In the genomic region with DNA sequence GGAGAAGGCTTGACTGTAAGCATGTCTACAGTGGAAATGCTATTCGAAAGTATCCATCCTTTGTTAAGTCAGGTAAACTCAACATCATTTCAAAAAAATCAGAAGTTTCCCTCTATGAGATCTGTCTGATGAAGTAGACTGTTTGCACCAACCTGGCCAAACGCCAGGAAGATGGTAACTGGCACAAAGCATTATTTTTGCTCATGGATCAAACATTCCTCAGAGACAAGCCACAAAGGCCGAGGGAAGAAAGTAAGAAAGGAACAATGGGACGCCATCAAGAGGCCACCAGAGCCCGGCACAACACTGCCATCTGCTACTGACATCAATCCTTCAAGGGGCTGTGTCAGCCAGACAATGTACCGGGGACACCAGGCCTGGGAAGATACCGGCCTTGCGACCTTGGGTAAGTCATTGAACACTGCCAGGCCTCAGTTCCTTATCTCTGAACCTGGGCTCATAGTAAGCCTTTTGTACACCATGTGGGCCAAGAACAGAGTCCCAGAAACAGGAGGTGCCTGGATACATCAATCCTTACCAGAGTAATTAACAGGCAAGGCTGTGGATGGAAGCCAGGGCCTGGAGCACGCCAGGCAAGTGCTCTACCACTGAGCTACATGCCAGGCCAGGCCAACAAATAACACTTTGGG, we compare ENCODE assay signal across 9 mouse cellular contexts. TPM values are rescaled to one million over a fixed set of nuclear protein-coding genes. Genes with fewer than 3 reads are reported as not detected.
DNase-seq lines count a peak whose midpoint lies in the region; ATAC-seq and TF ChIP-seq lines count a peak whose summit lies in the region.
"Had no signal": no experiment of that assay in that cellular context is flagged by ENCODE, and none has a peak within 500 bp of the region (broad histone marks: within the 10 kb centered on the region; RNA-seq: fewer than 3 reads in every experiment).

No protein-coding gene starts in this region.

- peaks cover 18% of the 10 kb centered on the region for H3K4me1 ChIP-seq in embryonic facial prominence, embryonic 12.5 days
- H3K4me1 ChIP-seq in limb, embryonic 14.5 days (ENCODE audit: control insufficient read depth, insufficient read depth, low read length), result peaks cover 23% of the 10 kb centered on the region
- peaks cover 18% of the 10 kb centered on the region for H3K4me1 ChIP-seq in kidney, embryonic 16.5 days (ENCODE audit: insufficient read depth, low read length)

- H3K4me2 ChIP-seq in embryonic facial prominence, embryonic 12.5 days (replicated peaks), result 0 out of 2 replicates have a peak overlapping the region, but pooled peaks have one; percentile 12
- H3K4me2 ChIP-seq in limb, embryonic 14.5 days (replicated peaks; ENCODE audit: low read depth, low read length, severe bottlenecking), result 0 out of 2 replicates have a peak overlapping the region, but pooled peaks have one; percentile 13
- H3K4me2 ChIP-seq in kidney, embryonic 16.5 days (replicated peaks; ENCODE audit: low read depth, low read length), result no peak overlapping the region

- no peak overlapping the region for H3K4me3 ChIP-seq in embryonic facial prominence, embryonic 12.5 days
- no peak overlapping the region for H3K4me3 ChIP-seq in limb, embryonic 14.5 days (replicated peaks; ENCODE audit: low read length)
- H3K4me3 ChIP-seq in kidney, embryonic 16.5 days (ENCODE audit: low read length), result no peak overlapping the region

- H3K9ac ChIP-seq in embryonic facial prominence, embryonic 12.5 days, result no peak overlapping the region
- no peak overlapping the region for H3K9ac ChIP-seq in limb, embryonic 14.5 days (ENCODE audit: low read depth, low read length, severe bottlenecking)
- H3K9ac ChIP-seq in kidney, embryonic 16.5 days (replicated peaks; ENCODE audit: low read length), result no peak overlapping the region

- ATAC-seq in embryonic facial prominence, embryonic 12.5 days (ENCODE audit: insufficient number of reproducible peaks, insufficient read depth, low FRiP score, low TSS enrichment), result no peak
- ATAC-seq in limb, embryonic 14.5 days (ENCODE audit: low FRiP score, low read depth), result no peak
- ATAC-seq in monocyte, adult 5-6 weeks (replicated peaks; ENCODE audit: insufficient number of reproducible peaks, low FRiP score, low TSS enrichment, poor library complexity, severe bottlenecking), result no peak
- ATAC-seq in kidney, embryonic 16.5 days (ENCODE audit: low FRiP score, low TSS enrichment), result no peak

- TF ChIP-seq POLR2A in limb, embryonic 14.5 days (IDR thresholded peaks at IDR 0.05; ENCODE audit: borderline replicate concordance, extremely low read depth, insufficient read depth, insufficient read length), result no peak

- no peaks in the 10 kb centered on the region for H3K27me3 ChIP-seq in embryonic facial prominence, embryonic 12.5 days
- H3K27me3 ChIP-seq in limb, embryonic 14.5 days (ENCODE audit: control insufficient read depth, insufficient read depth, low read length), result no peaks in the 10 kb centered on the region
- H3K27me3 ChIP-seq in kidney, embryonic 16.5 days (ENCODE audit: insufficient read depth, low read length), result no peaks in the 10 kb centered on the region

- H3K27ac ChIP-seq in embryonic facial prominence, embryonic 12.5 days, result no peak overlapping the region
- no peak overlapping the region for H3K27ac ChIP-seq in limb, embryonic 14.5 days (replicated peaks; ENCODE audit: low read depth, low read length)
- no peak overlapping the region for H3K27ac ChIP-seq in kidney, embryonic 16.5 days (ENCODE audit: low read length)
- H3K27ac ChIP-seq: kidney, postnatal 0 days had no signal

- peak; percentile 61 to 72 for DNase-seq in right cerebral cortex, postnatal 10 days (ENCODE audit: low spot score in 2 of 2)
- no peak for DNase-seq in right cerebral cortex, postnatal 14 days
- DNase-seq in limb, embryonic 14.5 days (ENCODE audit: low spot score), result no peak
- peak; percentile 50 for DNase-seq in testis, postnatal 10 days (ENCODE audit: low spot score)
- no peak for DNase-seq in lung, postnatal 10 days

- no peaks in the 10 kb centered on the region for H3K9me3 ChIP-seq in embryonic facial prominence, embryonic 12.5 days
- no peaks in the 10 kb centered on the region; the same call in 1 of the 2 replicates for H3K9me3 ChIP-seq in limb, embryonic 14.5 days (ENCODE audit: control insufficient read depth, low read length)
- no peaks in the 10 kb centered on the region for H3K9me3 ChIP-seq in kidney, embryonic 16.5 days (ENCODE audit: low read length)

- 74% methylated on average over 9 of the region's 9 CpGs for WGBS in embryonic facial prominence, embryonic 12.5 days
- 80% methylated on average over 9 of the region's 9 CpGs for WGBS in limb, embryonic 14.5 days
- 81% methylated on average over 9 of the region's 9 CpGs for WGBS in kidney, embryonic 16.5 days

- H3K36me3 ChIP-seq in embryonic facial prominence, embryonic 12.5 days, result no peaks in the 10 kb centered on the region
- H3K36me3 ChIP-seq in limb, embryonic 14.5 days (ENCODE audit: control insufficient read depth, insufficient read depth, low read length), result no peaks in the 10 kb centered on the region
- no peaks in the 10 kb centered on the region for H3K36me3 ChIP-seq in kidney, embryonic 16.5 days (ENCODE audit: insufficient read depth, low read length)

RNA-seq across cellular contexts. Expression of a gene that starts 3.3 kb away (rescaled TPM):
- 8.9 and 9.0 TPM in 2 replicates for polyA plus RNA-seq in embryonic facial prominence, embryonic 12.5 days (2016; fragmentation: Nextera tagmentation; extraction: Ambion mirVana)
- 14.3 and 15.9 TPM in 2 replicates for polyA plus RNA-seq in limb, embryonic 14.5 days (2012; rRNA removed)
- polyA plus RNA-seq in limb, embryonic 14.5 days (2014; fragmentation: Nextera tagmentation; extraction: Ambion mirVana), result 8.4 and 8.9 TPM in 2 replicates
- 2.5 to 23.9 TPM (median 4.5 TPM) in 3 replicates for total RNA-seq in monocyte, adult 5-6 weeks (2017)
- 3.9 and 5.8 TPM in 2 replicates for polyA plus RNA-seq in kidney, embryonic 16.5 days (2015; fragmentation: Nextera tagmentation; extraction: Ambion mirVana)

Comparison
In these comparisons a context has a peak if more than half of its experiments do, and no peak if none do; other contexts are left out.
1. DNase-seq: peak in right cerebral cortex, postnatal 10 days (2 of 2) and testis, postnatal 10 days (single experiment); none in right cerebral cortex, postnatal 14 days (single experiment), limb, embryonic 14.5 days (single experiment) and lung, postnatal 10 days (single experiment).